Mouse (Mus musculus) G1E (cell line): ENCODE measurements around the gene Capn11. TPM values are rescaled to one million over a fixed set of nuclear protein-coding genes. Genes with fewer than 3 reads are reported as not detected.
A peak's percentile ranks its signal among the peaks of the same experiment; 100 is the strongest.

Experiments
- ATAC-seq: 2 replicates; pipeline ENCODE4 v1.8.0; 2016; ENCODE audit warnings: mild to moderate bottlenecking; ENCODE audit not compliant: insufficient number of reproducible peaks, poor library complexity, low FRiP score, severe bottlenecking; ENCODE audit errors: extremely low read depth
- DNase-seq: peaks from one replicate; pipeline ENCODE4 v3.0.0; 2012; ENCODE audit warnings: low spot score
- H3K27me3 ChIP-seq: 2 replicates; pipeline ENCODE4 v1.6.1; 2012; ENCODE audit warnings: mild to moderate bottlenecking, low read length, inconsistent platforms; ENCODE audit not compliant: insufficient read depth
- H3K36me3 ChIP-seq: replicated peaks from 2 replicates; pipeline ENCODE3; 2012; ENCODE audit warnings: mild to moderate bottlenecking, inconsistent platforms
- H3K4me1 ChIP-seq: 2 replicates; pipeline ENCODE4 v1.6.1; 2012; ENCODE audit warnings: low read depth, low read length, inconsistent platforms, mixed read lengths; ENCODE audit not compliant: insufficient read depth
- H3K4me3 ChIP-seq: 2 replicates; pipeline ENCODE4 v1.5.1; 2012; ENCODE audit warnings: low read depth, mild to moderate bottlenecking, inconsistent platforms, low read length, moderate library complexity, mixed read lengths
- H3K9me3 ChIP-seq: replicated peaks from 2 replicates; pipeline ENCODE4 v1.6.1; 2012; ENCODE audit warnings: inconsistent platforms
- CTCF ChIP-seq: IDR thresholded peaks from 2 replicates; pipeline ENCODE4 v1.5.1; 2012; ENCODE audit warnings: low read depth, low read length, inconsistent platforms, mixed read lengths
- GATA1 ChIP-seq: IDR thresholded peaks from 2 replicates; pipeline ENCODE4 v1.6.1; 2012; ENCODE audit warnings: borderline replicate concordance, low read length, inconsistent platforms, mixed read lengths
- GATA2 ChIP-seq: IDR thresholded peaks from 2 replicates; pipeline ENCODE4 v1.6.1; 2012; ENCODE audit warnings: low read depth, low read length, inconsistent platforms, borderline replicate concordance
- POLR2AphosphoS5 ChIP-seq: IDR thresholded peaks from 2 replicates; pipeline ENCODE4 v1.6.1; 2012; ENCODE audit warnings: low read depth, low read length, inconsistent platforms; ENCODE audit not compliant: insufficient replicate concordance
- TAL1 ChIP-seq: conservative IDR thresholded peaks from 2 replicates; pipeline ENCODE4 v1.6.1; 2012; ENCODE audit warnings: low read depth, low read length, inconsistent platforms, mixed read lengths
- polyA plus RNA-seq: library from polyadenylated mRNA; stranded (reverse); fragments of >175 nt; gene quantifications from 2 replicates; pipeline ENCODE4 v1.2.3, GENCODE M21; 2012
- total RNA-seq, 2 experiments: library from RNA; stranded (forward) in 1 of 2; stranded (reverse) in 1 of 2; fragments of 200-1000 nt in 1 of 2; fragments of >200 nt in 1 of 2; fragmentation: Nextera tagmentation in 1 of 2; gene quantifications; 2 replicates each; pipeline ENCODE4 v1.2.3; 2014 to 2017

Capn11 gene
- total RNA-seq (2014; fragmentation: Nextera tagmentation): not detected in 2 replicates
- total RNA-seq (2017): not detected in 2 replicates
- not detected in 2 replicates for polyA plus RNA-seq

- H3K9me3 ChIP-seq: no peaks in the 10 kb centered on the region
- TF ChIP-seq POLR2AphosphoS5 (no peak), GATA1 (no peak)
- H3K27me3 ChIP-seq: peaks cover 10% of the 10 kb centered on the region
- no peak within 1 kb of the TSS for H3K4me3 ChIP-seq
- ATAC-seq (no peak), DNase-seq (no peak)
- peaks cover 44% of the 10 kb centered on the region for H3K36me3 ChIP-seq
- peaks cover 18% of the 10 kb centered on the region for H3K4me1 ChIP-seq
These were observed at the start of gene Capn11 for GRCm38 (mm10) chr17:45659225-45659624. Gene Capn11, minus strand, starts transcription at chr17:45659325.

- Histone ChIP-seq H3K4me3 (no peak overlapping the region), H3K27me3 (peaks cover 3% of the 10 kb centered on the region), H3K36me3 (peaks cover 15% of the 10 kb centered on the region), H3K4me1 (peaks cover 54% of the 10 kb centered on the region), H3K9me3 (no peaks in the 10 kb centered on the region)
- TF ChIP-seq TAL1: no peak
- no peak for TF ChIP-seq GATA1
- DNase-seq: no peak
- ATAC-seq: no peak
These were observed 49.1 kb upstream of the Capn11 start for GRCm38 (mm10) chr17:45708179-45708578.

GRCm38 (mm10) chr17:45707376-45707775 is 48.3 kb upstream of the Capn11 start:
- ATAC-seq (no peak), DNase-seq (no peak)
- TF ChIP-seq POLR2AphosphoS5 (no peak), TAL1 (no peak), CTCF (no peak)
- H3K4me3 ChIP-seq: no peak overlapping the region
- H3K4me1 ChIP-seq: peaks cover 59% of the 10 kb centered on the region
- peaks cover 13% of the 10 kb centered on the region for H3K36me3 ChIP-seq
- H3K27me3 ChIP-seq: peaks cover 3% of the 10 kb centered on the region
- H3K9me3 ChIP-seq: no peaks in the 10 kb centered on the region

GRCm38 (mm10) chr17:45706796-45707195 is 47.7 kb upstream of the Capn11 start:
- DNase-seq (no peak), ATAC-seq (no peak)
- Histone ChIP-seq H3K9me3 (no peaks in the 10 kb centered on the region), H3K4me1 (peaks cover 57% of the 10 kb centered on the region), H3K4me3 (no peak overlapping the region), H3K36me3 (peaks cover 7% of the 10 kb centered on the region), H3K27me3 (peaks cover 3% of the 10 kb centered on the region)
- no peak for TF ChIP-seq CTCF
- TF ChIP-seq TAL1: no peak
- TF ChIP-seq GATA1: no peak
- TF ChIP-seq GATA2: no peak
- no peak for TF ChIP-seq POLR2AphosphoS5

- H3K4me3 ChIP-seq: peak overlapping the region; percentile 62; the same call in 1 of the 2 replicates
- peak; percentile 89 for ATAC-seq
- H3K36me3 ChIP-seq: peaks cover 22% of the 10 kb centered on the region
- DNase-seq: peak; percentile 64
- H3K9me3 ChIP-seq: no peaks in the 10 kb centered on the region
- H3K4me1 ChIP-seq: peaks cover 61% of the 10 kb centered on the region
- TF ChIP-seq POLR2AphosphoS5 (no peak), GATA1 (no peak), TAL1 (no peak), CTCF (no peak), GATA2 (no peak)
- H3K27me3 ChIP-seq: no peaks in the 10 kb centered on the region
These were observed 44.1 kb upstream of the Capn11 start for GRCm38 (mm10) chr17:45703187-45703586.

- no peak for DNase-seq
- Histone ChIP-seq H3K4me3 (no peak overlapping the region; the same call in 1 of the 2 replicates), H3K27me3 (no peaks in the 10 kb centered on the region), H3K4me1 (peaks cover 58% of the 10 kb centered on the region), H3K36me3 (peaks cover 31% of the 10 kb centered on the region), H3K9me3 (no peaks in the 10 kb centered on the region)
- TF ChIP-seq POLR2AphosphoS5 (no peak), GATA1 (no peak), CTCF (no peak), TAL1 (no peak), GATA2 (no peak)
- ATAC-seq: no peak
These were observed 43.1 kb upstream of the Capn11 start for GRCm38 (mm10) chr17:45702254-45702653.

- H3K27me3 ChIP-seq: no peaks in the 10 kb centered on the region
- peaks cover 41% of the 10 kb centered on the region for H3K36me3 ChIP-seq
- no peak for ATAC-seq
- no peaks in the 10 kb centered on the region for H3K9me3 ChIP-seq
- H3K4me1 ChIP-seq: peaks cover 59% of the 10 kb centered on the region
- no peak for TF ChIP-seq GATA2
- TF ChIP-seq TAL1: no peak
- no peak for TF ChIP-seq GATA1
- no peak for TF ChIP-seq POLR2AphosphoS5
- TF ChIP-seq CTCF: no peak
- DNase-seq: no peak
- no peak overlapping the region for H3K4me3 ChIP-seq
These were observed 42.1 kb upstream of the Capn11 start for GRCm38 (mm10) chr17:45701236-45701591.
